Mouse (Mus musculus) urinary bladder, postnatal 4 days (tissue): ENCODE data around the gene Prkcsh.
A peak's percentile ranks its signal among the peaks of the same experiment; 100 is the strongest.

Source experiments
- DNase-seq, 2 experiments: peaks; one replicate each; pipeline ENCODE4 v3.0.0; 2021 to 2022; ENCODE audit warnings: low spot score in 2 of 2

The Prkcsh gene

GRCm38 (mm10) chr9:22002194-22003162 lies at the start of gene Prkcsh, which contains the start of gene Ccdc151:
Gene Prkcsh (plus strand): TSS chr9:22002806.
Gene Ccdc151 (minus strand): TSS chr9:22002634.
- peak; percentile 99 for DNase-seq

GRCm38 (mm10) chr9:21953600-21953999 lies 49.0 kb upstream of the Prkcsh start:
- no peak for DNase-seq

GRCm38 (mm10) chr9:21954635-21955034 lies 48.0 kb upstream of the Prkcsh start:
- no peak for DNase-seq

GRCm38 (mm10) chr9:21955225-21955569 lies 47.4 kb upstream of the Prkcsh start:
- no peak for DNase-seq

DNA sequence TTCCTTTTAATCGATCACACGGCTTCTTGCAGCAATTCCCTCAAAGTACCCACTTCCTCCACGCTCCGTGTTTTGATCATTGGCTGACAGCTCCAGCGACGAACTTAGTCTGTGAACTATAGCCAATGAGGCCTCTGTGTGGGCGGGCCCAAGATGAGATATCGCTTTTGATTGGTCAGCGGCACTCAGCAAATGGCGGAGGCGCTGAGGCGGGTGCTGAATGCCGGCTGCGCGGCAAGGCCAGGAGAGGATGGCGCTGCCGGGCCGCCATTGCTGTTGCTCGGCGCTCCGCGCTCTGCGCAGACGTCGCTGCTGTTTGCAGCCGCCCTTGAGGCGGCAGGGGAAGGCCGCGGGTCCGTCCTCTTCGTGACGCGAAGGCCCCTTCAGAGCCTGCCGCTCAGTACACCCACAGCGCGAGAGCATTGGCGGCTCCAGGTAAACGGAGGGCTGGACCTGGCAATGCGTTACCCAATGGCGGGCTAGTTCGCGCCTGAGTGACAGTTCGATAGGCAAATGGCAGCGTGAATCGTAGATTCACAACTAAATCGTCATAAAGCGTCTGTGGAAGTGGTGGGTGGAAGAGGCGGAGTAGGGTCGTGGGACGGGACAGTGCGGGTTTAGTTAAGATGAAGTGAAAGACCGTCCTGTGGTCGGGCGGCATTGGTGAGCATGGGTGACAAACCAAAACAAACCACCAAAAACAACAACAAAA lies 46.9 kb upstream of the Prkcsh start, which contains the start of gene Swsap1:
Swsap1 (plus strand) TSS at position 186 of the 712 bp plus-strand sequence.
- DNase-seq: peak; percentile 97

- no peak for DNase-seq
These were observed 44.2 kb upstream of the Prkcsh start for GRCm38 (mm10) chr9:21958372-21958771.

- no peak for DNase-seq
These were observed 43.4 kb upstream of the Prkcsh start for GRCm38 (mm10) chr9:21959244-21959643.

DNA sequence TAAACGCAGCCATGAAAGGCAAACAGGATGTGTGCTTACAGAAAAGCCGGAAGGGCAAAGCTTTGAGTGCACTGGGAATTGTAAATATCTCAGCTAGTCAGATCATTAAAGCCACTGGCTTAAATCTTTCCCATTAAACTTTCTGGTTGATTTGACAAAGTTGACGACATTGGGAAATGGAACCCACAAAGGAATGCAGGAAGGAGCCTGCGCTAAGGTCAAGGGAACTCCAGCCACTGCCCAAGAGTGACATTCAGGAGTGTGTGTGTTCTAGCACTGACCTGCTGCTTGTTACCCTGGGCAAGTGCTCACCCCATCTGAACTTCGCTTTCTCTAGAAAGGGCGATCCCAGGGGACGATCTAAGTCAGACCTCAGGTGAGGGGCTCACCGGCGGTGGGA lies 42.5 kb upstream of the Prkcsh start:
- DNase-seq: no peak

- no peak for DNase-seq
These were observed 41.9 kb upstream of the Prkcsh start for GRCm38 (mm10) chr9:21960558-21961208.

DNA sequence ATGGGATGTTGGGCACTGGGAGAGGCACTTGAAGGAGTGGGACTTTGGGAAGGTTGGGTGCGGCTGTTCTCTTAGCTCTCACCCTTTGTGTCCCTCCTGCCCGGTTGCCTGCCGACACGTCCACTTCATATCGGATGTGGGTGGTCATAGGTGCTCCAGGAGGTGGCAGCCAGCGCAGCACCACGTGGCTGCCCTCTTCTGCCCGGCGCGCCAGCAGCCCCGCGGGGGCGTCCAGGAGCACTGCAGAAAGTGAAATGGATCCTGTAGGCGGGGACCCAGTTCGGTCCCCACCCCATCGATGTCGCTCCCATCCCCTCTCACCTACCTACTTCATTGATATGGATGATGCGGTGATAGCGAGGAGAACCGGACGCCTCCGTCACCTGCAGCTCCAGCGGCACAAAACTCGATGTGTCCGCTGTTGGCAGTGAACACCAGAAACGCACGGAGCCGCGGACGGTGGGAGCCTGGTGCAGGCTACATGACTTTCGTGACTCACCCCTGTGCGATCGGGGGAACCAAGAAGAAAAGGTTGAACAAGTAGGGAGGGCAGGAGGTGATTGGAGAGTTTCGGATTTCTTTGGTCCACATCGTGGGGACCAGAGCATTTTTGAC lies 41.1 kb upstream of the Prkcsh start:
- DNase-seq: no peak

DNA sequence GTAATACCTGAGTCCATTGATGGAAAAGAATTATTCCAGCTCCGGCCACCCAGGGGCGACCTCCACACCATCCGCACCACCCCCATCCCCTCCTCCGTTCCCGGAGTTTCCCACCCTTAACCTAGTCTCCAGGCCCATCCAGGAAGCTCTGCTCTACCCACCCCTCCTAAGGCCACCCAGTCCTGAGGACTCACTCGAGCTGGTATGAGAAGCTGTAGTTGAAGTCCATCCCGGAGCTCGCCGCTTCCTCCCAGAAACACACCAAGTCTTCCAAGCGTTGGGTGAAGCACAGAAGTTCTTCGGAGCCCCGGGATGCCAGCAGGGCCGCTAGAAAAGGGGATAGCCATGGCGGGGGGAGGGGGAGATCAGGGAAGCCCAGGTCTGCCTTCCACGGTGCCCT lies 40.6 kb upstream of the Prkcsh start:
- no peak for DNase-seq

DNA sequence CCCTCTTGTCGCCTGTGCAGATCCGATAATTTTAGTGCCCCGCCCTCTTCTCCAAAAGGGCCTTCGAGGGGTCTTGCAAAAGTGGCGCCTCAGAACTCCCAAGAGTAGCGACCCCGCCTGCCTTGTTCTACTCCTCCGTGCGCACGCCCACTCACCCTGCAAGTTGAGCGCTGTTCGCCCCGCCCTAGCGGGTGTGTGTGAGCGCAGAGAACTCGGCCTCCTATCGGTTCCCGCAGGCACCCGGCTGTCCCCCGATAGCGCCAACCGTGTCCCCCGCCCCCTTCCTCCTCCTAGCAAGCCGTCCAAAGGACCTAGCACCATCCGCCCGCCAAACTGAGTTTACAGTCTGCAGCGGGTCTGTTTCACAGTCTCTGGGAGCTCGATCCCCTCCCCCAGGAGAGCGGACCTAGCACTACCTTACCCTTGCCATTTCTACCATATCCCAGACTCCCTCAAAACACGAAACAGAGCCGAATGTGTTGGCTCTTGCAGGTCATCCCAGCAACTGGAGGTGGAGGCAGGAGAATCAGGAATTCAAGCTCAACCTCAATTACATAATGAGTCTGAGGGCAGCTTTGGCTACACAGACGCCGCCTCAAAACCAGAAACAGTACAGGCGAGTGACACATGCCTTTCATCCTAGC lies 40.1 kb upstream of the Prkcsh start:
- DNase-seq: peak; percentile 57 to 71

- peak in 1 of 2 experiments; percentile 64 for DNase-seq
These were observed 39.2 kb upstream of the Prkcsh start, which contains the start of gene Epor for GRCm38 (mm10) chr9:21963417-21963816. Gene Epor (minus strand): TSS chr9:21963506.

DNA sequence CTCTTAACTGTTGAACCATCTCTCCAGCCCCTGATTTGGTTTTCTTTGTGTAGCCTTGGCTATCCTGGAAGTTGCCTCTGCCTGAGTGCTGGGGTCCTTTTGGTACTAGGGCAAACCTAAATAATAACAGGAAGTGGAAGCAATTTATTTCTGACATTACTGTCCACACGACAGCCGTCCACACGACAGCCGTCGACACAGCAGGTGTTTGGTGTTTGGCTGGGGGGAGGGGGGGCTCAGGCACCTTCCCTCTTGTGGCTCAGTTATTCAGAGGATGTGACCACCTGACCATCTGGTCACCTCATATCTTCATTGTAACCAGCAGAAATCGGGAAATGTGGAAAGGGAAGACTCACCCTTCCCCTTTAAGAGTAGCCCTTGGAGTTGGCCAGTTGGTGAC lies 33.7 kb upstream of the Prkcsh start:
- no peak for DNase-seq

DNA sequence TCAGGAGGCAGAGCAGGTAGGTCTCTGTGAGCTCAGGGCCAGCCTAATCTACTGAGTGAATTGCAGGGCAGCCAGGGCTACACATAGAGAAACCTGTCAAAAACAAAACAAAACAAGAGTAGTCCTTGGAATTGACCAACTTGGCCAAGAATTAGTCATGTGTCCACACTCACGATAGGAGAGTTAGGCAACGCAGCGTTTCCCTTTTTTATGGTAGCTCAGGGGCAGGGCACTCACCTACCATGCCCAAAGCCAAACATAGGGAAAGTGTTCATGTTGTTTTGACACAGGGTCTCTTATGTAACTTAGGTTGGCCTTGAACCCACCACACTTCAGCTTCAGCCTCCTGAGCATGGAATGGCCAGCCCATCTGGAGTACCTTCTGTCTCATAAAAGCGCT lies 33.3 kb upstream of the Prkcsh start:
- no peak for DNase-seq

GRCm38 (mm10) chr9:21976626-21977175 lies 25.9 kb upstream of the Prkcsh start:
- no peak for DNase-seq

GRCm38 (mm10) chr9:21977331-21977730 lies 25.3 kb upstream of the Prkcsh start:
- DNase-seq: no peak

DNA sequence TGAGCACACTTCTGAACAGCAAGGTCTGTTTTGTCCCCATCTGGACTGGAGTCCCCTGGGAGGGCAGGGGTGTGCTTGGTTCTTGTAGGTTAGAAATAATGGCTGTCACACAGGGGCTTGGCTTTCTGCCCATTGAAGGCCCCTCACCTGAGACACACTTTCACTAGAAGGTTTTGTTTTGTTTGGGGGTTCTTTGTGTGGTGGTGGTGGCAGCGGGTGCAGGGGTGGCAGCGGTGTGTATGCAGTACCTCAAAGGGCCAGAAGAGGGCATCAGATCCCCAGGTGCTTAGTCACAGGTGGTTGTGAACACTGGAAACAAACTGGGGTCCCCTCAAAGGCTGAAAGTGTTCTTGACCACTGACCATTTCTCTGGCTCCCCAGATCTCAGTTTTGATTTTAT lies 24.6 kb upstream of the Prkcsh start:
- no peak for DNase-seq

GRCm38 (mm10) chr9:21978398-21979128 lies 24.0 kb upstream of the Prkcsh start:
- no peak for DNase-seq

DNA sequence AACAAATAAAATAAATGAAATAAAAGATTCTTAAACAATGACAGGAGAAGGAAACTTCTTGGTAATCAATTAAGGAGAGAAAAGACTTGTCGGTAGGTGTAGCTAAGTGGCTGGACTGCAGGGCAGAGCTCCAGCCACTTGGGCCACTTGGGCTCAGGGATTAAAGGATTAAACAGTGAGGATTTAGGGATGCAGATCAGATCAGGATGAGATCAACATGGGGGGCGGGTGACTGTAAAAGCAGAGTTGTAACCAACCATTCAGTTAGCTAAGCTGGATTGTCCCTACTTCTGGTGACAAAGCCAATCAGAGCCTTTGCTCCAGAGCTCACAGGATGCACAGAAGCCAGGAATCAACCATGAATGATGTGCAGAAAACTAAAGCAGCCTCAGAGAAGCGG lies 18.7 kb upstream of the Prkcsh start:
- DNase-seq: no peak
